Mouse (Mus musculus) intestine, embryonic 14.5 days (tissue): ENCODE measurements at regions not wholly inside any gene's neighbourhood (a gene's known extent, or its start where the extent isn't known, plus 50 kb on each side); places are given as distances from the start of the nearest gene placed in this dataset.

ENCODE experiments used
- ATAC-seq: fragments of 200-750 bp; cut with Nextera tagmentation; replicated peaks from 2 replicates; pipeline ENCODE4 v1.8.0; 2017; ENCODE audit warnings: low read depth, moderate number of reproducible peaks, moderate TSS enrichment, moderate library complexity; ENCODE audit not compliant: low FRiP score, low TSS enrichment
- DNase-seq: peaks from one replicate; pipeline ENCODE4 v3.0.0-alpha.2; 2018; ENCODE audit warnings: low spot score
- H3K27ac ChIP-seq: fragments of 300-500 bp; sonication (generic); 2 replicates; pipeline ENCODE4 v1.5.1; 2014; ENCODE audit warnings: low read depth, mild to moderate bottlenecking, control low read depth
- H3K27me3 ChIP-seq: fragments of 300-500 bp; sonication (generic); replicated peaks from 2 replicates; pipeline ENCODE4 v1.6.1; 2014; ENCODE audit warnings: low read length, control low read depth; ENCODE audit not compliant: control insufficient read depth, insufficient read depth
- H3K36me3 ChIP-seq: fragments of 300-500 bp; sonication (generic); 2 replicates; pipeline ENCODE4 v1.6.1; 2014; ENCODE audit warnings: low read length, control low read depth; ENCODE audit not compliant: control insufficient read depth, insufficient read depth
- H3K4me1 ChIP-seq: fragments of 300-500 bp; sonication (generic); replicated peaks from 2 replicates; pipeline ENCODE4 v1.6.1; 2014; ENCODE audit warnings: low read length, control low read depth, mixed read lengths; ENCODE audit not compliant: control insufficient read depth, insufficient read depth
- H3K4me2 ChIP-seq: fragments of 300-500 bp; sonication (generic); 2 replicates; pipeline ENCODE4 v1.6.1; 2014; ENCODE audit warnings: low read length
- H3K4me3 ChIP-seq: fragments of 300-500 bp; sonication (generic); 2 replicates; pipeline ENCODE4 v1.5.1; 2014; ENCODE audit warnings: low read depth, low read length, control low read depth, mixed read lengths
- H3K9ac ChIP-seq: fragments of 300-500 bp; sonication (generic); 2 replicates; pipeline ENCODE4 v1.6.1; 2014; ENCODE audit warnings: mild to moderate bottlenecking, low read length
- H3K9me3 ChIP-seq: fragments of 300-500 bp; sonication (generic); 2 replicates; pipeline ENCODE4 v1.6.1; 2016; ENCODE audit warnings: low read length, control low read depth; ENCODE audit not compliant: control insufficient read depth
- whole genome bisulfite sequencing: fragments of 180-500 bp; shearing (Covaris S2); extraction: QIAGEN DNeasy Blood & Tissue Kit; methylation state at CpG from one replicate; pipeline ENCODE4 v1.1.7; 2014; 5-methylcytosine and 5-hydroxymethylcytosine counted together

GRCm38 (mm10) chr2:143240274-143240673 is 162.0 kb downstream of the Otor start:
- no peaks in the 10 kb centered on the region for H3K4me1 ChIP-seq
- no peaks in the 10 kb centered on the region for H3K27me3 ChIP-seq
- ATAC-seq (no peak), DNase-seq (no peak)
- 77% methylated on average over 4 of the region's 4 CpGs for WGBS
- H3K9ac ChIP-seq, result no peak overlapping the region
- no peak overlapping the region for H3K4me3 ChIP-seq
- H3K4me2 ChIP-seq, result no peak overlapping the region
- no peaks in the 10 kb centered on the region for H3K36me3 ChIP-seq
- no peak overlapping the region for H3K27ac ChIP-seq
- no peaks in the 10 kb centered on the region for H3K9me3 ChIP-seq

- Histone ChIP-seq H3K9ac (no peak overlapping the region), H3K27me3 (no peaks in the 10 kb centered on the region), H3K36me3 (no peaks in the 10 kb centered on the region), H3K4me1 (no peaks in the 10 kb centered on the region), H3K4me3 (no peak overlapping the region), H3K9me3 (no peaks in the 10 kb centered on the region), H3K4me2 (no peak overlapping the region), H3K27ac (no peak overlapping the region)
- WGBS, result 91% methylated on average over 3 of the region's 3 CpGs
- ATAC-seq, result no peak
- DNase-seq, result no peak
Observed at GRCm38 (mm10) chr2:143243741-143244140, 165.5 kb downstream of the Otor start.

- Histone ChIP-seq H3K9me3 (no peaks in the 10 kb centered on the region), H3K9ac (no peak overlapping the region), H3K4me2 (no peak overlapping the region), H3K4me1 (no peaks in the 10 kb centered on the region), H3K36me3 (no peaks in the 10 kb centered on the region), H3K27me3 (no peaks in the 10 kb centered on the region), H3K27ac (no peak overlapping the region), H3K4me3 (no peak overlapping the region)
- DNase-seq (no peak), ATAC-seq (no peak)
- WGBS, result 88% methylated on average over 4 of the region's 4 CpGs
Observed at GRCm38 (mm10) chr2:143246131-143246665, 167.9 kb downstream of the Otor start.

GRCm38 (mm10) chr2:143269026-143269425 is 190.8 kb downstream of the Otor start:
- DNase-seq, result no peak
- WGBS, result 38% methylated on average over 7 of the region's 7 CpGs
- Histone ChIP-seq H3K4me2 (no peak overlapping the region), H3K4me1 (no peaks in the 10 kb centered on the region), H3K27me3 (no peaks in the 10 kb centered on the region), H3K27ac (no peak overlapping the region), H3K4me3 (no peak overlapping the region), H3K9ac (no peak overlapping the region), H3K9me3 (no peaks in the 10 kb centered on the region), H3K36me3 (no peaks in the 10 kb centered on the region)
- ATAC-seq, result no peak

GRCm38 (mm10) chr2:143270826-143271225 is 192.6 kb downstream of the Otor start:
- ATAC-seq (no peak), DNase-seq (no peak)
- Histone ChIP-seq H3K27me3 (no peaks in the 10 kb centered on the region), H3K4me3 (no peak overlapping the region), H3K27ac (no peak overlapping the region), H3K4me1 (no peaks in the 10 kb centered on the region), H3K36me3 (no peaks in the 10 kb centered on the region), H3K4me2 (no peak overlapping the region), H3K9ac (no peak overlapping the region), H3K9me3 (no peaks in the 10 kb centered on the region)
- WGBS, result 79% methylated on average over 5 of the region's 5 CpGs

GRCm38 (mm10) chr2:143305747-143306570 is 227.7 kb downstream of the Otor start:
- Histone ChIP-seq H3K4me3 (no peak overlapping the region), H3K9ac (no peak overlapping the region), H3K9me3 (no peaks in the 10 kb centered on the region), H3K4me1 (no peaks in the 10 kb centered on the region), H3K27me3 (no peaks in the 10 kb centered on the region), H3K4me2 (no peak overlapping the region), H3K27ac (no peak overlapping the region), H3K36me3 (no peaks in the 10 kb centered on the region)
- no peak for ATAC-seq
- 79% methylated on average over 4 of the region's 4 CpGs for WGBS
- DNase-seq, result no peak

- Histone ChIP-seq H3K9ac (no peak overlapping the region), H3K9me3 (no peaks in the 10 kb centered on the region), H3K27me3 (no peaks in the 10 kb centered on the region), H3K4me1 (no peaks in the 10 kb centered on the region), H3K4me3 (no peak overlapping the region), H3K27ac (no peak overlapping the region), H3K36me3 (no peaks in the 10 kb centered on the region), H3K4me2 (no peak overlapping the region)
- ATAC-seq (no peak), DNase-seq (no peak)
- WGBS, result 58% methylated on average over 2 of the region's 2 CpGs
Observed at GRCm38 (mm10) chr2:143306571-143306925, 228.3 kb downstream of the Otor start.

- H3K27me3 ChIP-seq, result no peaks in the 10 kb centered on the region
- H3K9me3 ChIP-seq, result no peaks in the 10 kb centered on the region
- no peak overlapping the region for H3K27ac ChIP-seq
- DNase-seq (no peak), ATAC-seq (no peak)
- no peaks in the 10 kb centered on the region for H3K4me1 ChIP-seq
- no peak overlapping the region for H3K4me3 ChIP-seq
- no peak overlapping the region for H3K4me2 ChIP-seq
- no peak overlapping the region for H3K9ac ChIP-seq
- no peaks in the 10 kb centered on the region for H3K36me3 ChIP-seq
Observed at GRCm38 (mm10) chr2:143325486-143325885, 220.5 kb upstream of the Pcsk2 start.

- no peaks in the 10 kb centered on the region for H3K36me3 ChIP-seq
- H3K27me3 ChIP-seq, result no peaks in the 10 kb centered on the region
- no peak overlapping the region for H3K4me3 ChIP-seq
- no peak overlapping the region for H3K4me2 ChIP-seq
- no peaks in the 10 kb centered on the region for H3K9me3 ChIP-seq
- no peak overlapping the region for H3K9ac ChIP-seq
- no peaks in the 10 kb centered on the region for H3K4me1 ChIP-seq
- H3K27ac ChIP-seq, result no peak overlapping the region
- ATAC-seq (no peak), DNase-seq (no peak)
Observed at GRCm38 (mm10) chr2:143332071-143332470, 213.9 kb upstream of the Pcsk2 start.
